Mouse (Mus musculus) c-Kit-positive CD71-positive TER-119-negative erythroid progenitor cells, embryonic 14.5 days (primary cell): Measurements from ENCODE around the gene Ltbp2.
A peak's percentile ranks its signal among the peaks of the same experiment; 100 is the strongest.

ENCODE experiments used
- DNase-seq: peaks from one replicate; pipeline ENCODE4 v3.0.0-alpha.2; 2013; ENCODE audit warnings: low read depth

Ltbp2 gene

DNA sequence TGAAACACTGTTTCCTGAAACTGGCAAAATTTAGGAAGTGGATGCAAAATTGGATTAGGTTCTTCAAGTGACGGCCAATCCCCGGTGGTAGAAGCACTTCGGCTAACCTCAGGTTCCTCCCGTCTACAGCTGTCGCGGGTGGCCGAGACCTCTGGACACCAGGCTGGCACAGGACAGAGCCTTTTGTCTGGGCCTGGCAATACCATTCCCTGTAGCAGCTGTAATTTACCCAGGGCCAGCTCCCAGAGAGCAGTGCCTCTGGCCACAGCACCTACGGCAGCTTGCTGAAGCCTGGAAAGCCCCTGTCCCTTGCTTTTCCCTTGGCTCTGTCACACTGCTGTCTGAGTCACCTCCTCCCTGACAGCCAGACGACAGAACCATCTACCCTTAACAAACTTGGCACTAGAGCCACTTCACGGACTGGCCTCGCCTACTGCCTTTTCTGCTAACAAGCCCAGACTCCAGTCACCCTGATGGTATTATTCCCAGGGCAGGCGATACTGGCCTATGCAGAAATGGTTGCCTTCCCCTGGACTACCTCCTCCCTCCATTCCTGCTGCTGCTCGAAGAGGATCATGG lies 74.7 kb downstream of the Ltbp2 start:
- no peak for DNase-seq

DNA sequence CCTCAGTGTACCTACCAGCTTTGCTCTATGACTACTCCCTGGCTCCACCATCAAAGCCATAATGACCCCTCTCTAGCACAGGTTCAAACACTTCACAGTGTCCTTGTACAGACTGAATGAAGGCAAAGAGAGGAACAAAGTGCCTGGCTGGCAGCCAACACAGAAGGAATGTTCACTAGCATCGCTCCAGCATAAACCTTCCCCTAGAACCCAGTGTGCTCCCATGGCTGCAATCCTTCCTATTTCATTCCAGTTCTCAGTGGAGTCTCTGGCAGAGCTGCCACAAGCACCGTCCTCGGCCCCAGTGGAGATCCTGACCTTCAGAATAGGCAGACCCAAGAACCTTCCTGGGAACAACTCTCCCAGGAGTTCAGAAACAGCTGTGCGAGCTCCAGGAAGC lies 75.9 kb downstream of the Ltbp2 start:
- DNase-seq, result no peak

GRCm38 (mm10) chr12:84799086-84799485 lies 77.2 kb downstream of the Ltbp2 start:
- no peak for DNase-seq

- no peak for DNase-seq
These were observed 81.7 kb downstream of the Ltbp2 start for GRCm38 (mm10) chr12:84794647-84795046.

- no peak for DNase-seq
These were observed 83.7 kb downstream of the Ltbp2 start for GRCm38 (mm10) chr12:84792629-84793028.

- no peak for DNase-seq
These were observed 85.5 kb downstream of the Ltbp2 start for GRCm38 (mm10) chr12:84790853-84791252.

- DNase-seq, result no peak
These were observed 90.2 kb downstream of the Ltbp2 start for GRCm38 (mm10) chr12:84786091-84786490.

GRCm38 (mm10) chr12:84784604-84785381 lies 91.5 kb downstream of the Ltbp2 start:
- DNase-seq, result peak; percentile 87

GRCm38 (mm10) chr12:84776229-84776628 lies 100.1 kb downstream of the Ltbp2 start:
- no peak for DNase-seq

- DNase-seq, result peak; percentile 59
These were observed 102.0 kb downstream of the Ltbp2 start for GRCm38 (mm10) chr12:84774376-84774775.

DNA sequence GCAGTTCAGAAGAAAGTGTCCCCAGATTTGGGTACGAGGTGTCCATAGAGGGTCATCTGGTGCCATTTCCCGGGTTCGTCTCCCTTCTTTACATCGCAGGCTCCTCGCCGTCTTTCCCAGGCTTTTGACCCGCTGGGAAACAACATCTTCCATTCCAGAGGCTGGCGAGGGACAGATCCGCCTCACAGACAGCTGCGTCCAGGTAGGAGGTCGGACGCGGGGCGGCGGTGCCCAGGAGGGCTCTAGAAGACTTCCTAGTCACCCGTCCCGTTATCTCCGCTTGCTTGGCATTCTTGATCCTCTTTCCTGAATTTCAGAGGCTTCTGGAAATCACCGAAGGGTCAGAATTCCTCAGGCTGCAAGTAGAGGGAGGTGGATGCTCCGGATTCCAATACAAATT lies 102.9 kb downstream of the Ltbp2 start:
- no peak for DNase-seq

GRCm38 (mm10) chr12:84772726-84773441 lies 103.4 kb downstream of the Ltbp2 start, which contains the start of the genes Npc2 and Isca2:
TSS of gene Npc2 (minus strand) at chr12:84773152.
TSS of gene Isca2 (plus strand) at chr12:84773251.
- DNase-seq, result peak; percentile 97

GRCm38 (mm10) chr12:84771981-84772520 lies 104.3 kb downstream of the Ltbp2 start:
- DNase-seq, result no peak

GRCm38 (mm10) chr12:84769624-84770023 lies 106.7 kb downstream of the Ltbp2 start:
- no peak for DNase-seq

DNA sequence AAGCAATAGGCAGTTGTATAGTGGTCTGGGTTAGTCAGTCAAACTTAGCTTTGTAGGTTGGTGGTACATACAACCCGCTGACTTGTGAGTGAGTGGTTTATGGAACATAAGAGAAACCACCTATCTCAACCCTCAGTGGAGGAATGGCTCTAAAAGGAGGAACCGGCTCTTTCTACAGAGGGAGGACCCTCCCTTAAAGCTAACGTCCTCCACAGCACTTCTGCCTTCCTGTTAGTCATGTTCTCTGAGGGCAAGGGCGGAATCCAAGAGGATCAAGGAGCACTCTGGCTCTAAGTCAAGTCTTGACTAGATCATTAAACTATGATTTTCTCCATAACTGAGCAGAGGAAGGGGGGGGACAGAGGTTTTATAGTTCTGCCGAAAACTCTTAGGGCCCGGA lies 108.8 kb downstream of the Ltbp2 start:
- DNase-seq, result no peak

GRCm38 (mm10) chr12:84766113-84766735 lies 110.1 kb downstream of the Ltbp2 start:
- no peak for DNase-seq

GRCm38 (mm10) chr12:84765506-84765905 lies 110.8 kb downstream of the Ltbp2 start:
- DNase-seq, result no peak

- DNase-seq, result no peak
These were observed 111.6 kb downstream of the Ltbp2 start for GRCm38 (mm10) chr12:84764756-84765155.

GRCm38 (mm10) chr12:84763577-84764218 lies 112.6 kb downstream of the Ltbp2 start:
- DNase-seq, result no peak

- DNase-seq, result no peak
These were observed 113.8 kb downstream of the Ltbp2 start for GRCm38 (mm10) chr12:84762532-84762931.

DNA sequence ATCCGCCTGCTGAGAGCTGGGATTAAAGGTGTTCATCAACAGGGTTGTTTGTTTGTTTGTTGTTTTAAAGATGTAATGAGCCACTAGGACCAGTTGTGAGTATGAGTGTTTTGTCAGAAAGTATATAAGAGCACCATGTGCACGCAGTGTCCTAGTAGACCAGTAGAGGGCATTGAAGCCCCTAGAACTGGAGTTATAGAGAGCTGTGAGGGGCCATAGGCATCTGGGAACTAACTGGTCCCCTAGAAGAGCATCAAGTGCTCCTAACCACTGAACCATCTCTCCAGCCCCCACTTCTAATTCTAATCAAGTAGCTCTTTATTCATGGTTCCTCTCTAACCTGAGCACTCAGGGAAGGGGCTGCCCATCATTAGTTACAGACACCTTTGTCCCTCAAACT lies 117.3 kb downstream of the Ltbp2 start:
- DNase-seq, result peak; percentile 43

- no peak for DNase-seq
These were observed 120.3 kb downstream of the Ltbp2 start for GRCm38 (mm10) chr12:84756016-84756415.
